In genomic region chr4:135095693-135096092, GRCm38 (mm10) we compare ENCODE assay signal across 19 mouse cellular contexts. TPM values are rescaled to one million over a fixed set of nuclear protein-coding genes. Genes with fewer than 3 reads are reported as not detected.
"Had no signal": no experiment of that assay in that cellular context is flagged by ENCODE, and none has a peak within 500 bp of the region (broad histone marks: within the 10 kb centered on the region; RNA-seq: fewer than 3 reads in every experiment).

No protein-coding gene starts in this region.

- H3K27me3 ChIP-seq: liver, embryonic 15.5 days; neural tube, embryonic 12.5 days had no signal

- H3K4me2 ChIP-seq: liver, embryonic 11.5 days; liver, embryonic 15.5 days; neural tube, embryonic 12.5 days had no signal

- H3K4me3 ChIP-seq: limb, embryonic 10.5 days; liver, embryonic 15.5 days; midbrain, embryonic 10.5 days; neural tube, embryonic 12.5 days had no signal

- H3K4me1 ChIP-seq: liver, embryonic 15.5 days; midbrain, embryonic 10.5 days; neural tube, embryonic 12.5 days had no signal

- H3K9me3 ChIP-seq: limb, embryonic 10.5 days; liver, embryonic 15.5 days; midbrain, embryonic 10.5 days; neural tube, embryonic 12.5 days had no signal

- H3K9ac ChIP-seq: liver, embryonic 15.5 days; neural tube, embryonic 12.5 days had no signal

- H3K36me3 ChIP-seq: limb, embryonic 10.5 days; liver, embryonic 15.5 days; midbrain, embryonic 10.5 days; neural tube, embryonic 12.5 days had no signal

- DNase-seq: kidney, adult 9 months; kidney, postnatal 36 days; layer of hippocampus, adult 9-11 months; lung, adult 2 months; lung, postnatal 4 days; midbrain, embryonic 14.5 days; right cerebral cortex, postnatal 4 days; spleen, adult 18-20 months; thymus, adult 2 months; thymus, postnatal 25 days had no signal

- H3K27ac ChIP-seq: kidney, postnatal 0 days; limb, embryonic 10.5 days; liver, embryonic 15.5 days; midbrain, embryonic 10.5 days; neural tube, embryonic 12.5 days had no signal

- ATAC-seq: lung, postnatal 0 days had no signal

RNA-seq across cellular contexts. Expression of gene Runx3, which starts 24.8 kb away (rescaled TPM):
- total RNA-seq: layer of hippocampus, adult 18-20 months; left cerebral cortex, postnatal 10 days had no signal
- polyA plus RNA-seq: midbrain, embryonic 14.5 days had no signal
